Mouse (Mus musculus): ENCODE results near the gene Adgrd1.

DNA sequence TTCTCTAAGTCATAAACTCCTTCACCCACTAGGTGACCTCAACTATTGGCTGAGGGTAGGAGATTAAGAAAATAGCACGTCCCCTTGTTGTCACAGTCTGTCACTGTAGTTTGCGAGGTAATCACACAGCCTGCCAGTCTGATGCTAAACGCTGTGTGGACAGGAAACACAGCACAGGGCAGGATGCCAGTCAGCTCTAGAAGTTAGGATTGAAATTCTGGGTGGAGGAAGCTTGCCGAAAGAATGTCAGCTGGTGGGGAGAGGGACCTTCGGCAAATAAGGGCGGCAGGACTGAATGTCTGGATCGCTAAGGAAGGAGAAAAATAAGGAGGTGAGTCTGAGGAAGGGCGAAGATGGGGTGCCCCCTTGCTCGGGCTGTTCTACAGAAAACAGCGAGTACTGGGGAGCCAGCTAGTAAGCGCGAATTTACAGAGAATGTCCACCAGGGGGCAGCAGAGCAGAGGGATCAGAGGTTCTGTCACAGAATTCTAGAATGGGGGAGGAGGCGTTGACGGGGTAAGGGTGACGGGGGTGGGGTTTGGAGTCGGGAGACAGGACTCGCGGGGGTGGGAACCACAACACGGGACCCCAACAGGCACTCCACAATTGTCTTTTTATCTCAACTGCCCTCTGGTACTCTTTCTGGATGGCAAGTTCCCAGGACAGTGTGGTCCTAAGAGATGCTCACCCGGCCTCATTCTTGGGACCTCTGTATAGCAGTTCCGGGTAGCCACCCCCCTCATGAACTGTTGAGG lies 33.3 kb upstream of the Adgrd1 start:
- TF ChIP-seq CTCF (IDR thresholded peaks at IDR 0.05 in 2 of 3, conservative IDR thresholded peaks at IDR 0.05 in 1 of 3; ENCODE audit: control insufficient read depth in 1 of 3, insufficient read depth in 1 of 3, low read depth in 2 of 3, low read length in 3 of 3, poor library complexity in 1 of 3, severe bottlenecking in 1 of 3), result peak; percentile 63 to 93 (median 85)
- TF ChIP-seq POLR2AphosphoS5 (IDR thresholded peaks at IDR 0.05; ENCODE audit: borderline replicate concordance, low read depth, low read length), result no peak
- no peak for TF ChIP-seq E2F4 (IDR thresholded peaks at IDR 0.05; ENCODE audit: borderline replicate concordance, low read depth, low read length)
- no peak for TF ChIP-seq MYC (IDR thresholded peaks at IDR 0.05; ENCODE audit: low read depth, low read length)
- TF ChIP-seq POLR2A (IDR thresholded peaks at IDR 0.05; ENCODE audit: control insufficient read depth in 1 of 2, insufficient read depth in 1 of 2, low read depth in 1 of 2, low read length in 2 of 2, poor library complexity in 1 of 2), result no peak
- 0 out of 2 replicates have a peak, but pooled peaks have one; percentile 19 for TF ChIP-seq CHD2 (IDR thresholded peaks at IDR 0.05; ENCODE audit: low read length)
- TF ChIP-seq POLR2AphosphoS2 (IDR thresholded peaks at IDR 0.05; ENCODE audit: low read length), result no peak
- no peak for TF ChIP-seq MAFK (IDR thresholded peaks at IDR 0.05; ENCODE audit: borderline replicate concordance, low read depth, low read length)
- TF ChIP-seq RCOR1 (IDR thresholded peaks at IDR 0.05; ENCODE audit: low read depth, low read length), result 0 out of 2 replicates have a peak, but pooled peaks have one; percentile 5
- TF ChIP-seq ETS1 (IDR thresholded peaks at IDR 0.05; ENCODE audit: low read depth, low read length), result no peak
- peak in 1 of 2 experiments; percentile 14; a peak in 1 of 4 replicates for TF ChIP-seq EP300 (IDR thresholded peaks at IDR 0.05; ENCODE audit: low read depth in 1 of 2, low read length in 2 of 2)
- peak; percentile 85 for TF ChIP-seq SIN3A (IDR thresholded peaks at IDR 0.05; ENCODE audit: low read length)

All from MEL (cell line).